8 mouse cellular contexts compared by ENCODE assay signal in the genomic region with DNA sequence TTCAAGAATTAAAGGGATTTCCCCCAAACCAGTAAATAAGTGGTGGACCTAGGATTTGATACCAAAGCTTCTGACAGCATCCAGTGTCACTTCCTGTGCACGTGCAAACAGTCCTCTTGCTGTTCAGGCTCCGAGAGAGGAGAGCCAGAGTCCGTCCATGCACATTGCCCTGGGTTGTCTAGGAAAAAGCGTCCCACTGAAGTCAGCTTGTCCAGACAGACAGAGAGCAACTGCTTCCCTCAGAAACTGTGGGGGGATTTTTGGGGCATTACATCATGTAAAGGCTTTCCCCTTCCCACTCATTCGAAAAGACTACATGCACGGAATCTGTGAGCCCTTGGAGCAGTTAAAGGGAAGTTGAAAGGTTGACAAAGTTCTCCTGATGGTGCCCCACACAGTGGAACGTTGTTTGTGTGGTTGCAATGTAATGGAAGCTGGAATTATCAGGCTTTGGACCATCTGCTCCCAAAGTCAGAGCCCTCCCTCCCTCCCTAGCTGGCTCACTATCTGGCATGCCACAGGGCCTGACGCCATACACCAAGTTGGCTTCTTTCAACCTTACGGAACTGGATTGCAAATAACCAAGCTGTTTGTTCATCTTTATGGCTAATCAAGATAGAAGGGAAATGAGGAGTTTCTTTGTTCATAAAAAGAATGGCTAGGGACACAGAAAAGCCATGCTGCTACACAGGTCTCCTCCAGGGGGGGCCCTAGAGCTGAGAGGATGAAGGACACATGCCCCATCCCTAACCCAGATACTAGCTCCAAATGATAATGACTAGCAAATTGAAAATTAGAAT. TPM values are rescaled to one million over a fixed set of nuclear protein-coding genes. Genes with fewer than 3 reads are reported as not detected.
DNase-seq lines count a peak whose midpoint lies in the region.

No protein-coding gene starts in this region.

- no peaks in the 10 kb centered on the region for H3K9me3 ChIP-seq in megakaryocyte, embryonic 14.5 days

- H3K36me3 ChIP-seq in megakaryocyte, embryonic 14.5 days (replicated peaks; ENCODE audit: low read length), result peaks cover 38% of the 10 kb centered on the region

- H3K4me1 ChIP-seq in megakaryocyte, embryonic 14.5 days, result peaks cover 96% of the 10 kb centered on the region

- peak overlapping the region; percentile 62 for H3K4me3 ChIP-seq in megakaryocyte, embryonic 14.5 days (replicated peaks)

- H3K27me3 ChIP-seq in megakaryocyte, embryonic 14.5 days (replicated peaks), result no peaks in the 10 kb centered on the region

- peak; percentile 21 for DNase-seq in ovary, postnatal 36 days (ENCODE audit: low spot score)
- DNase-seq in ovary, adult 18-20 months (ENCODE audit: low spot score), result no peak
- peak; percentile 80 for DNase-seq in adrenal gland, postnatal 10 days
- DNase-seq in gastrocnemius, postnatal 10 days, result peak; percentile 76
- DNase-seq in kidney, postnatal 4 days, result peak; percentile 67 to 72
- DNase-seq in thymus, postnatal 36 days, result peak; percentile 66 to 71
- DNase-seq in urinary bladder, adult 2 months (ENCODE audit: low spot score), result no peak

RNA-seq across cellular contexts. Expression of gene Wipf1, which starts 37.9 kb away (rescaled TPM):
- total RNA-seq in adrenal gland, postnatal 10 days (2021), result 10 to 100 TPM; 21.1 to 21.3 TPM
- total RNA-seq in gastrocnemius, postnatal 10 days (2021), result 10 to 100 TPM; 21.5 to 27.6 TPM
- polyA plus RNA-seq in megakaryocyte, embryonic 14.5 days (2012; ENCODE audit: insufficient read depth, low replicate concordance), result 310 and 704 TPM in 2 replicates
- polyA plus RNA-seq in urinary bladder, adult 2 months (2012; rRNA removed), result 10.2 and 17.4 TPM in 2 replicates

Comparison
In these comparisons a context has a peak if more than half of its experiments do, and no peak if none do; other contexts are left out.
1. DNase-seq: peak in ovary, postnatal 36 days (single experiment), adrenal gland, postnatal 10 days (single experiment), gastrocnemius, postnatal 10 days (single experiment), kidney, postnatal 4 days (2 of 2) and thymus, postnatal 36 days (2 of 2); none in ovary, adult 18-20 months (single experiment) and urinary bladder, adult 2 months (single experiment).